Mouse (Mus musculus) liver, adult 2 months (tissue): ENCODE measurements at regions not wholly inside any gene's neighbourhood (a gene's known extent, or its start where the extent isn't known, plus 50 kb on each side); places are given as distances from the start of the nearest gene placed in this dataset.

Experiments used
- DNase-seq: peaks from one replicate; pipeline ENCODE4 v3.0.0-alpha.2; 2011; ENCODE audit warnings: low read depth, low spot score; ENCODE audit errors: extremely low read depth
- H3K27ac ChIP-seq: fragments of 200-500 bp; replicated peaks from 2 replicates; pipeline ENCODE4 v1.5.1; 2012; ENCODE audit warnings: low read depth, mild to moderate bottlenecking, control low read depth, inconsistent platforms, low read length; ENCODE audit not compliant: insufficient read depth
- H3K27me3 ChIP-seq: fragments of 200-500 bp; 2 replicates; pipeline ENCODE4 v1.6.1; 2012; ENCODE audit warnings: mild to moderate bottlenecking, moderate library complexity, low read length, inconsistent platforms; ENCODE audit not compliant: control insufficient read depth, insufficient read depth
- H3K36me3 ChIP-seq: fragments of 200-500 bp; 2 replicates; pipeline ENCODE4 v1.6.1; 2012; ENCODE audit warnings: low read length, inconsistent platforms; ENCODE audit not compliant: control insufficient read depth, insufficient read depth
- H3K4me1 ChIP-seq: fragments of 200-500 bp; 2 replicates; pipeline ENCODE4 v1.6.1; 2011; ENCODE audit warnings: low read length; ENCODE audit not compliant: control insufficient read depth, insufficient read depth
- H3K4me3 ChIP-seq: fragments of 200-500 bp; 2 replicates; pipeline ENCODE4 v1.5.1; 2011; ENCODE audit warnings: low read depth, mild to moderate bottlenecking, control low read depth, low read length, moderate library complexity; ENCODE audit not compliant: insufficient read depth
- H3K79me2 ChIP-seq: fragments of 200-500 bp; 2 replicates; pipeline ENCODE4 v1.6.1; 2012; ENCODE audit warnings: inconsistent platforms, mild to moderate bottlenecking, low read length, moderate library complexity; ENCODE audit not compliant: control insufficient read depth, insufficient read depth
- H3K9ac ChIP-seq: fragments of 200-500 bp; 2 replicates; pipeline ENCODE4 v1.6.1; 2012; ENCODE audit warnings: low read depth, mild to moderate bottlenecking, control low read depth, inconsistent platforms, low read length
- CTCF ChIP-seq: fragments of 200-500 bp; IDR thresholded peaks from 2 replicates; pipeline ENCODE4 v1.5.1; 2011; ENCODE audit warnings: low read depth, low read length, control low read depth
- POLR2A ChIP-seq: fragments of 200-500 bp; IDR thresholded peaks from 2 replicates; pipeline ENCODE4 v1.6.1; 2011; ENCODE audit warnings: low read length, control low read depth; ENCODE audit not compliant: insufficient read depth; ENCODE audit errors: extremely low read depth
- WGBS: fragments of 180-500 bp; shearing (Covaris S2); methylation state at CpG from one replicate; pipeline ENCODE4 v1.1.7; 2018; 5-methylcytosine and 5-hydroxymethylcytosine counted together

DNA sequence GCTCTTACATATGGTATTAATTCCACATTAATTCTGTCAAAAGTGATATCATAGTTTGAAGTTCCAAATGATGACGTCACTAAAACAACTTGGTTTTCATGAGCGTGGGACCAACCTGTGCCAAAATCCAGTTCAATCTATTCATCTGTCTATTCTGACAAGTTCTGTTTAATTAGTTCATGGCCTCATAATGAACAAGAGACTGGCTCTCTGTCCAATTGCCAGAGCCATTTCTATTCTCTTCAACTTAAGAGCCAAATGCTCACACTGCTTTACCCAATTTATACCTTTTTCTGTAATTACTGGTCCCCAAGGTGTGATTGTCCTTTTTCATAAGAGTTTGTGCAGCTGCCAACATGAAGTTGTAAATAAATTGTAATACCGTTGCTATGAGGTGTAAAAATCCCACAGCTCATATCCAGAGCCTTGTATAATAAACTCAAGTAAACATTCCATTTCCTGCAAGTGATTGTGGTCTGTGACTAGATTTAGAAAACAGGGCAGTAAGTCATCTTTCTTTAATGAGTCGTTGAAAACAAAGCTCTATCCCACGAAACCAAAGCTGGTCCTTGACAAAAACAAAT lies 446.2 kb downstream of the Rab28 start:
- no peaks in the 10 kb centered on the region for H3K36me3 ChIP-seq
- H3K27me3 ChIP-seq: no peaks in the 10 kb centered on the region
- WGBS: 75% methylated on average over 5 of the region's 5 CpGs
- H3K4me3 ChIP-seq: no peak overlapping the region
- no peak overlapping the region for H3K27ac ChIP-seq
- no peak overlapping the region for H3K9ac ChIP-seq
- no peaks in the 10 kb centered on the region for H3K79me2 ChIP-seq
- no peak for TF ChIP-seq POLR2A
- no peak for TF ChIP-seq CTCF
- DNase-seq: no peak
- no peaks in the 10 kb centered on the region for H3K4me1 ChIP-seq
